Mouse (Mus musculus) heart, adult 9 months (tissue): ENCODE data around the gene Nnat.
A peak's percentile ranks its signal among the peaks of the same experiment; 100 is the strongest.

Experiments
- DNase-seq, 2 experiments: peaks; one replicate each; pipeline ENCODE4 v3.0.0; 2022; ENCODE audit warnings: low spot score in 2 of 2

Gene Nnat

GRCm38 (mm10) chr2:157559858-157560257 lies at the start of gene Nnat:
TSS of gene Nnat (plus strand) at chr2:157560078.
- no peak for DNase-seq

- DNase-seq: no peak
Observed at GRCm38 (mm10) chr2:157512859-157513258, 47.0 kb upstream of the Nnat start.

GRCm38 (mm10) chr2:157513737-157514208 lies 46.1 kb upstream of the Nnat start:
- DNase-seq: no peak

GRCm38 (mm10) chr2:157514353-157514752 lies 45.5 kb upstream of the Nnat start:
- no peak for DNase-seq

GRCm38 (mm10) chr2:157517526-157517925 lies 42.4 kb upstream of the Nnat start:
- DNase-seq: no peak

GRCm38 (mm10) chr2:157518451-157518850 lies 41.4 kb upstream of the Nnat start:
- no peak for DNase-seq

GRCm38 (mm10) chr2:157519452-157519851 lies 40.4 kb upstream of the Nnat start:
- DNase-seq: peak; percentile 6 to 15

- no peak for DNase-seq
Observed at GRCm38 (mm10) chr2:157520496-157520895, 39.4 kb upstream of the Nnat start.

GRCm38 (mm10) chr2:157522556-157522955 lies 37.3 kb upstream of the Nnat start:
- no peak for DNase-seq

- no peak for DNase-seq
Observed at GRCm38 (mm10) chr2:157530056-157530955, 29.6 kb upstream of the Nnat start.

- DNase-seq: no peak
Observed at GRCm38 (mm10) chr2:157531681-157532426, 28.0 kb upstream of the Nnat start.

- DNase-seq: no peak
Observed at GRCm38 (mm10) chr2:157534163-157534562, 25.7 kb upstream of the Nnat start.

- no peak for DNase-seq
Observed at GRCm38 (mm10) chr2:157536476-157537081, 23.3 kb upstream of the Nnat start.

GRCm38 (mm10) chr2:157537118-157537517 lies 22.8 kb upstream of the Nnat start:
- no peak for DNase-seq

GRCm38 (mm10) chr2:157540073-157540952 lies 19.6 kb upstream of the Nnat start:
- peak; percentile 60 to 75 for DNase-seq

- no peak for DNase-seq
Observed at GRCm38 (mm10) chr2:157540953-157541569, 18.8 kb upstream of the Nnat start.

- no peak for DNase-seq
Observed at GRCm38 (mm10) chr2:157541631-157542030, 18.2 kb upstream of the Nnat start.

GRCm38 (mm10) chr2:157542415-157542814 lies 17.5 kb upstream of the Nnat start:
- no peak for DNase-seq

GRCm38 (mm10) chr2:157544333-157544888 lies 15.5 kb upstream of the Nnat start:
- DNase-seq: no peak

GRCm38 (mm10) chr2:157546686-157547085 lies 13.2 kb upstream of the Nnat start:
- DNase-seq: no peak
